Mouse (Mus musculus) limb, embryonic 14.5 days (tissue): ENCODE measurements around the gene Cpeb3. TPM values are rescaled to one million over a fixed set of nuclear protein-coding genes. Genes with fewer than 3 reads are reported as not detected.
"Not testable (repeated sequence)": the region's sequence is repeated elsewhere in the genome, so short reads cannot be mapped to it uniquely, and the experiment has no call there.

ENCODE experiments used
- ATAC-seq: fragments of 200-750 bp; cut with Nextera tagmentation; 2 replicates; pipeline ENCODE4 v1.8.0; 2017; ENCODE audit warnings: low read depth, moderate number of reproducible peaks, moderate TSS enrichment; ENCODE audit not compliant: low FRiP score
- DNase-seq: peaks from one replicate; pipeline ENCODE4 v3.0.0-alpha.2; 2015; ENCODE audit warnings: low spot score
- H3K27ac ChIP-seq: fragments of 300-500 bp; sonication (generic); replicated peaks from 2 replicates; pipeline ENCODE4 v1.5.1; 2014; ENCODE audit warnings: low read depth, mild to moderate bottlenecking, low read length, moderate library complexity, mixed read lengths
- H3K27me3 ChIP-seq: fragments of 300-500 bp; sonication (generic); 2 replicates; pipeline ENCODE4 v1.6.1; 2014; ENCODE audit warnings: low read length, mixed read lengths; ENCODE audit not compliant: control insufficient read depth, insufficient read depth
- H3K36me3 ChIP-seq: fragments of 300-500 bp; sonication (generic); 2 replicates; pipeline ENCODE4 v1.6.1; 2014; ENCODE audit warnings: mild to moderate bottlenecking, low read length, moderate library complexity, mixed read lengths; ENCODE audit not compliant: control insufficient read depth, insufficient read depth
- H3K4me1 ChIP-seq: fragments of 300-500 bp; sonication (generic); 2 replicates; pipeline ENCODE4 v1.6.1; 2014; ENCODE audit warnings: antibody characterized with exemption, low read length, mixed read lengths; ENCODE audit not compliant: control insufficient read depth, insufficient read depth
- H3K4me2 ChIP-seq: fragments of 300-500 bp; sonication (generic); replicated peaks from 2 replicates; pipeline ENCODE4 v1.6.1; 2014; ENCODE audit warnings: low read depth, mild to moderate bottlenecking, low read length, moderate library complexity; ENCODE audit not compliant: severe bottlenecking
- H3K4me3 ChIP-seq: fragments of 300-500 bp; sonication (generic); replicated peaks from 2 replicates; pipeline ENCODE4 v1.5.1; 2014; ENCODE audit warnings: low read length
- H3K9ac ChIP-seq: fragments of 300-500 bp; sonication (generic); 2 replicates; pipeline ENCODE4 v1.6.1; 2014; ENCODE audit warnings: mild to moderate bottlenecking, low read depth, low read length, moderate library complexity; ENCODE audit not compliant: severe bottlenecking
- H3K9me3 ChIP-seq: fragments of 300-500 bp; sonication (generic); 2 replicates; pipeline ENCODE4 v1.6.1; 2016; ENCODE audit warnings: low read length; ENCODE audit not compliant: control insufficient read depth
- POLR2A ChIP-seq: fragments of 200-500 bp; IDR thresholded peaks from 2 replicates; pipeline ENCODE4 v1.8.0; 2012; ENCODE audit warnings: inconsistent platforms, mild to moderate bottlenecking, moderate library complexity, borderline replicate concordance; ENCODE audit not compliant: insufficient read depth, insufficient read length; ENCODE audit errors: extremely low read depth
- WGBS: fragments of 180-500 bp; shearing (Covaris S2); extraction: QIAGEN DNeasy Blood & Tissue Kit; methylation state at CpG from one replicate; pipeline ENCODE4 v1.1.7; 2014; 5-methylcytosine and 5-hydroxymethylcytosine counted together
- polyA plus RNA-seq, 2 experiments: library from polyadenylated mRNA; depleted of rRNA in 1 of 2; stranded (reverse) in 1 of 2; unstranded in 1 of 2; fragments of >200 nt; fragmentation: Nextera tagmentation in 1 of 2; extraction: Ambion mirVana in 1 of 2; gene quantifications; 2 replicates each; pipeline versions ENCODE4 v1.2.1 to v1.2.3; 2012 to 2014

Gene Cpeb3
- polyA plus RNA-seq, 2 experiments: 1.4 to 1.6 TPM

- Histone ChIP-seq H3K27me3 (no peaks in the 10 kb centered on the region), H3K9ac (no peak overlapping the region), H3K27ac (no peak overlapping the region), H3K9me3 (no peaks in the 10 kb centered on the region), H3K4me3 (no peak overlapping the region), H3K36me3 (no peaks in the 10 kb centered on the region), H3K4me2 (no peak overlapping the region), H3K4me1 (peaks cover 6% of the 10 kb centered on the region; the same call in 1 of the 2 replicates)
- TF ChIP-seq POLR2A: no peak
- DNase-seq (no peak), ATAC-seq (no peak; the same call in 1 of the 2 replicates)
- WGBS: 70% methylated on average over 6 of the region's 6 CpGs
Measured at GRCm38 (mm10) chr19:37079151-37079550, 129.2 kb downstream of the Cpeb3 start.

- Histone ChIP-seq H3K9ac (no peak overlapping the region), H3K36me3 (no peaks in the 10 kb centered on the region), H3K27me3 (no peaks in the 10 kb centered on the region), H3K27ac (no peak overlapping the region), H3K9me3 (no peaks in the 10 kb centered on the region), H3K4me1 (peaks cover 6% of the 10 kb centered on the region; the same call in 1 of the 2 replicates), H3K4me2 (no peak overlapping the region), H3K4me3 (no peak overlapping the region)
- no peak for TF ChIP-seq POLR2A
- ATAC-seq (no peak), DNase-seq (no peak)
- 84% methylated on average over 1 of the region's 1 CpGs for WGBS
Measured at GRCm38 (mm10) chr19:37078571-37078970, 129.8 kb downstream of the Cpeb3 start.

- Histone ChIP-seq H3K4me3 (no peak overlapping the region), H3K9me3 (no peaks in the 10 kb centered on the region), H3K4me1 (peaks cover 6% of the 10 kb centered on the region; the same call in 1 of the 2 replicates), H3K9ac (no peak overlapping the region), H3K27me3 (no peaks in the 10 kb centered on the region), H3K36me3 (no peaks in the 10 kb centered on the region), H3K4me2 (no peak overlapping the region), H3K27ac (no peak overlapping the region)
- DNase-seq (no peak), ATAC-seq (no peak)
- no peak for TF ChIP-seq POLR2A
- WGBS: 45% methylated on average over 4 of the region's 4 CpGs
Measured at GRCm38 (mm10) chr19:37078064-37078463, 130.3 kb downstream of the Cpeb3 start.

DNA sequence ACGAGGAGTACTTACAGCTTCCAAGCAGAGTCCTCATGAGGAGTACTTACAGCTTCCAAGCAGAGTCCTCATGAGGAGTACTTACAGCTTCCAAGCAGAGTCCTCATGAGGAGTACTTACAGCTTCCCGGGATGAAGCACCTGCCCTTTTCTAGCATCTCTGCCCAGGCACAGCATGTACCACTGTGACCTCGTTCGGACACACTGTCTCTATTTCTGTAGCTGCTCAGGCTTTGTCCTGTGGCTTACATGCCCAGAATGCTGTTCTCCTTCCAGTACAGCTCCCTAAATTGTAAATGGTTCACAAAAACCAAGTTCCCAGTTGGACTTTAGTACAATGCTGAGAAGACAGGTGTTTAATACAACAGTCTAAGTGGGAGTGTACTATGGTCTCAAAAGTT lies 131.1 kb downstream of the Cpeb3 start:
- H3K27ac ChIP-seq, H3K9ac ChIP-seq, H3K36me3 ChIP-seq, DNase-seq, H3K4me1 ChIP-seq, H3K4me2 ChIP-seq, H3K9me3 ChIP-seq, H3K27me3 ChIP-seq, H3K4me3 ChIP-seq, ATAC-seq: not testable (repeated sequence)
- 83% methylated on average over 4 of the region's 4 CpGs for WGBS

GRCm38 (mm10) chr19:37076646-37077045 lies 131.8 kb downstream of the Cpeb3 start:
- Histone ChIP-seq H3K27ac (no peak overlapping the region), H3K4me3 (no peak overlapping the region), H3K9me3 (no peaks in the 10 kb centered on the region), H3K36me3 (no peaks in the 10 kb centered on the region), H3K4me2 (no peak overlapping the region), H3K9ac (no peak overlapping the region), H3K27me3 (no peaks in the 10 kb centered on the region), H3K4me1 (peaks cover 6% of the 10 kb centered on the region; the same call in 1 of the 2 replicates)
- DNase-seq: no peak
- WGBS: 78% methylated on average over 4 of the region's 4 CpGs
- ATAC-seq: no peak
- no peak for TF ChIP-seq POLR2A

DNA sequence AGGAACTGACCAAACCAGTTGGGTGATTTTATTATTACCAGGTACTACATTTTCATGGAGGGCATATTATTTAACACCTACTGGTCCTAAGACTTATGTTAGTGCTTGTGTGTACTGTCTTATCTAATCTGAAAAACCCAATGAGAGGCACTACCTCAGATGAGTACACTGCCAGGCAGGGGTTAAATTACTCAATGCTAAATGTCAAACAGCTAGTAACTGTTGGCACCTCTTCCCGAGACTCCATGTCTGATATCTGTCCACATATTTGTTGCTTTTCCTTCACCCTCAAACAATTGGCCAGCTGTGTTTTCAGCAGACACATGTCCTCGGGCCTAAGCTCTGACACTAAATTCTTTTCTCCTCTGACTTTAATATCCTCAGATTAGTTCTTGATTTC lies 132.3 kb downstream of the Cpeb3 start:
- H3K9ac ChIP-seq: no peak overlapping the region
- H3K36me3 ChIP-seq: no peaks in the 10 kb centered on the region
- no peaks in the 10 kb centered on the region for H3K9me3 ChIP-seq
- H3K27ac ChIP-seq: no peak overlapping the region
- ATAC-seq (no peak), DNase-seq (no peak)
- no peak for TF ChIP-seq POLR2A
- H3K27me3 ChIP-seq: no peaks in the 10 kb centered on the region
- no peak overlapping the region for H3K4me2 ChIP-seq
- WGBS: 47% methylated on average over 2 of the region's 2 CpGs
- H3K4me3 ChIP-seq: no peak overlapping the region
- H3K4me1 ChIP-seq: peaks cover 6% of the 10 kb centered on the region; the same call in 1 of the 2 replicates
